Mouse (Mus musculus): Measurements from ENCODE around the gene Ly6c2. TPM values are rescaled to one million over a fixed set of nuclear protein-coding genes. Genes with fewer than 3 reads are reported as not detected.
"Not testable (repeated sequence)": the region's sequence is repeated elsewhere in the genome, so short reads cannot be mapped to it uniquely, and the experiment has no call there.

The Ly6c2 gene
- polyA plus RNA-seq, 1 experiment from 2014 or later, result 2.1 TPM

- Histone ChIP-seq H3K4me2 (ENCODE audit: low read length) (no peak overlapping the region), H3K9ac (ENCODE audit: low read depth, low read length) (no peak overlapping the region), H3K9me3 (replicated peaks; ENCODE audit: low read length) (no peaks in the 10 kb centered on the region), H3K27me3 (ENCODE audit: insufficient read depth, low read length) (no peaks in the 10 kb centered on the region), H3K27ac (no peak overlapping the region), H3K4me3 (replicated peaks; ENCODE audit: low read depth, low read length) (no peak overlapping the region), H3K4me1 (replicated peaks; ENCODE audit: insufficient read depth, low read length) (no peaks in the 10 kb centered on the region), H3K36me3 (ENCODE audit: insufficient read depth, low read length) (no peaks in the 10 kb centered on the region)
- ATAC-seq (replicated peaks; ENCODE audit: low FRiP score, low read depth) (no peak), DNase-seq (ENCODE audit: low spot score) (peak; percentile 37)
- WGBS, result 15% methylated on average over 2 of the region's 2 CpGs
- peak; percentile 81 for TF ChIP-seq CTCF (IDR thresholded peaks at IDR 0.05; ENCODE audit: low read depth)
Measured at GRCm38 (mm10) chr15:75120066-75120465, 8.3 kb upstream of the Ly6c2 start.

GRCm38 (mm10) chr15:75118742-75119141 is 7.0 kb upstream of the Ly6c2 start:
- not testable (repeated sequence) for H3K36me3 ChIP-seq (ENCODE audit: insufficient read depth, low read length); ATAC-seq (replicated peaks; ENCODE audit: low FRiP score, low read depth); H3K4me1 ChIP-seq (replicated peaks; ENCODE audit: insufficient read depth, low read length); H3K9ac ChIP-seq (ENCODE audit: low read depth, low read length); H3K4me2 ChIP-seq (ENCODE audit: low read length); H3K9me3 ChIP-seq (replicated peaks; ENCODE audit: low read length); H3K27me3 ChIP-seq (ENCODE audit: insufficient read depth, low read length); H3K27ac ChIP-seq; H3K4me3 ChIP-seq (replicated peaks; ENCODE audit: low read depth, low read length)
- WGBS, result 21% methylated on average over 5 of the region's 7 CpGs
- DNase-seq (ENCODE audit: low spot score), result peak; percentile 47
- TF ChIP-seq CTCF (IDR thresholded peaks at IDR 0.05; ENCODE audit: low read depth), result peak; percentile 66

- not testable (repeated sequence) for DNase-seq (ENCODE audit: low spot score); H3K4me1 ChIP-seq (replicated peaks; ENCODE audit: insufficient read depth, low read length); H3K9me3 ChIP-seq (replicated peaks; ENCODE audit: low read length); ATAC-seq (replicated peaks; ENCODE audit: low FRiP score, low read depth); H3K27ac ChIP-seq; H3K4me3 ChIP-seq (replicated peaks; ENCODE audit: low read depth, low read length); H3K36me3 ChIP-seq (ENCODE audit: insufficient read depth, low read length); H3K27me3 ChIP-seq (ENCODE audit: insufficient read depth, low read length); H3K9ac ChIP-seq (ENCODE audit: low read depth, low read length); H3K4me2 ChIP-seq (ENCODE audit: low read length)
- 92% methylated on average over 5 of the region's 5 CpGs for WGBS
Measured at GRCm38 (mm10) chr15:75117481-75117880, 5.7 kb upstream of the Ly6c2 start.

- Histone ChIP-seq H3K4me2 (ENCODE audit: low read length) (no peak overlapping the region), H3K27me3 (ENCODE audit: insufficient read depth, low read length) (no peaks in the 10 kb centered on the region), H3K9ac (ENCODE audit: low read depth, low read length) (no peak overlapping the region), H3K36me3 (ENCODE audit: insufficient read depth, low read length) (no peaks in the 10 kb centered on the region), H3K4me3 (replicated peaks; ENCODE audit: low read depth, low read length) (no peak overlapping the region), H3K27ac (no peak overlapping the region), H3K9me3 (replicated peaks; ENCODE audit: low read length) (no peaks in the 10 kb centered on the region), H3K4me1 (replicated peaks; ENCODE audit: insufficient read depth, low read length) (no peaks in the 10 kb centered on the region)
- ATAC-seq (replicated peaks; ENCODE audit: low FRiP score, low read depth) (no peak), DNase-seq (ENCODE audit: low spot score) (peak; percentile 2)
- TF ChIP-seq CTCF (IDR thresholded peaks at IDR 0.05; ENCODE audit: low read depth), result no peak
- 39% methylated on average over 2 of the region's 2 CpGs for WGBS
Measured at GRCm38 (mm10) chr15:75116525-75116924, 4.8 kb upstream of the Ly6c2 start.

- not testable (repeated sequence) for H3K27me3 ChIP-seq (ENCODE audit: insufficient read depth, low read length); H3K4me2 ChIP-seq (ENCODE audit: low read length); H3K4me3 ChIP-seq (replicated peaks; ENCODE audit: low read depth, low read length); ATAC-seq (replicated peaks; ENCODE audit: low FRiP score, low read depth); H3K9me3 ChIP-seq (replicated peaks; ENCODE audit: low read length); H3K36me3 ChIP-seq (ENCODE audit: insufficient read depth, low read length); H3K9ac ChIP-seq (ENCODE audit: low read depth, low read length); H3K27ac ChIP-seq; DNase-seq (ENCODE audit: low spot score); H3K4me1 ChIP-seq (replicated peaks; ENCODE audit: insufficient read depth, low read length)
- 67% methylated on average over 1 of the region's 5 CpGs for WGBS
Measured at GRCm38 (mm10) chr15:75110424-75110823, 1.3 kb downstream of the Ly6c2 start.

- WGBS, result 69% methylated on average over 10 of the region's 10 CpGs
- Histone ChIP-seq H3K27me3 (ENCODE audit: insufficient read depth, low read length) (no peaks in the 10 kb centered on the region), H3K27ac (no peak overlapping the region), H3K4me1 (replicated peaks; ENCODE audit: insufficient read depth, low read length) (no peaks in the 10 kb centered on the region), H3K9ac (ENCODE audit: low read depth, low read length) (no peak overlapping the region), H3K36me3 (ENCODE audit: insufficient read depth, low read length) (no peaks in the 10 kb centered on the region), H3K4me2 (ENCODE audit: low read length) (no peak overlapping the region), H3K9me3 (replicated peaks; ENCODE audit: low read length) (no peaks in the 10 kb centered on the region), H3K4me3 (replicated peaks; ENCODE audit: low read depth, low read length) (no peak overlapping the region)
- DNase-seq (ENCODE audit: low spot score), result no peak
- TF ChIP-seq CTCF (IDR thresholded peaks at IDR 0.05; ENCODE audit: low read depth), result no peak
- ATAC-seq (replicated peaks; ENCODE audit: low FRiP score, low read depth), result no peak
Measured at GRCm38 (mm10) chr15:75099261-75099660, 12.5 kb downstream of the Ly6c2 start.

GRCm38 (mm10) chr15:75088041-75088440 is 23.7 kb downstream of the Ly6c2 start:
- H3K4me1 ChIP-seq (replicated peaks; ENCODE audit: insufficient read depth, low read length); ATAC-seq (replicated peaks; ENCODE audit: low FRiP score, low read depth); H3K27ac ChIP-seq; H3K36me3 ChIP-seq (ENCODE audit: insufficient read depth, low read length); H3K4me3 ChIP-seq (replicated peaks; ENCODE audit: low read depth, low read length); H3K4me2 ChIP-seq (ENCODE audit: low read length); H3K9me3 ChIP-seq (replicated peaks; ENCODE audit: low read length); H3K9ac ChIP-seq (ENCODE audit: low read depth, low read length); H3K27me3 ChIP-seq (ENCODE audit: insufficient read depth, low read length): not testable (repeated sequence)
- peak; percentile 66 for TF ChIP-seq CTCF (IDR thresholded peaks at IDR 0.05; ENCODE audit: low read depth)
- peak; percentile 44 for DNase-seq (ENCODE audit: low spot score)
- WGBS, result 7% methylated on average over 2 of the region's 2 CpGs
